Mouse (Mus musculus): Measurements from ENCODE around the gene Pdk2. TPM values are rescaled to one million over a fixed set of nuclear protein-coding genes. Genes with fewer than 3 reads are reported as not detected.
"Not testable (repeated sequence)": the region's sequence is repeated elsewhere in the genome, so short reads cannot be mapped to it uniquely, and the experiment has no call there.

Gene Pdk2
- polyA plus RNA-seq, 1 experiment from 2014 or later = 29.8 TPM

DNA sequence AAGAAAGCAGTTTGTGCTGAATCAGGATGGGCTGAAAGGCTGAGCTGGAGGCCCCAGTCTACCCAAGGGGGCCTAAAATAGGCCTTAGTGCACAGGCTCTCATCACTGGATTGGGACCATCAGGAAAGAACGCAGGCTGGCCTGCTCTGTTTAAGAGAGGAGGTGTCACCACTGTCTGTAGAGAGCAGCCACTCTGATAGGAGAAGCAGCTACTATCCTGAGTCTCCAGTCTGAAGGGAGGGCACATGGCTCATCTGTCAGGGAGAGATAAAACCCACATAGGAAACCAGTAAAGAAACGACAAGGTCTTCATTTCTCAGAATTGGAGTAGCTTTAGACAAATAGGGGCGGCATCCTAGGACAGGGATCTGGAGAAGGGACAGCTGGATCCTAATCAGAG lies 29.1 kb downstream of the Pdk2 start:
- ATAC-seq (ENCODE audit: low FRiP score, low TSS enrichment) (no peak), DNase-seq (ENCODE audit: low spot score) (no peak)
- TF ChIP-seq EP300 (optimal IDR thresholded peaks at IDR 0.05) = no peak
- no peak for TF ChIP-seq CTCF (IDR thresholded peaks at IDR 0.05; ENCODE audit: low read depth)
- peaks cover 6% of the 10 kb centered on the region; the same call in 1 of the 2 replicates for H3K4me1 ChIP-seq (replicated peaks; ENCODE audit: control insufficient read depth, insufficient read depth)
- no peaks in the 10 kb centered on the region for H3K36me3 ChIP-seq (ENCODE audit: control insufficient read depth, insufficient read depth, low read length)
- H3K27me3 ChIP-seq (ENCODE audit: control insufficient read depth, insufficient read depth, low read length) = no peaks in the 10 kb centered on the region
- no peak overlapping the region for H3K9ac ChIP-seq (ENCODE audit: low read length)
- no peaks in the 10 kb centered on the region for H3K9me3 ChIP-seq (ENCODE audit: control insufficient read depth, low read length)
- 44% methylated on average over 3 of the region's 3 CpGs for WGBS
- H3K4me2 ChIP-seq (replicated peaks; ENCODE audit: low read depth) = 0 out of 2 replicates have a peak overlapping the region, but pooled peaks have one; percentile 75
- no peak overlapping the region; the same call in 1 of the 2 replicates for H3K27ac ChIP-seq (replicated peaks)
- no peak overlapping the region for H3K4me3 ChIP-seq (ENCODE audit: low read depth, low read length)

DNA sequence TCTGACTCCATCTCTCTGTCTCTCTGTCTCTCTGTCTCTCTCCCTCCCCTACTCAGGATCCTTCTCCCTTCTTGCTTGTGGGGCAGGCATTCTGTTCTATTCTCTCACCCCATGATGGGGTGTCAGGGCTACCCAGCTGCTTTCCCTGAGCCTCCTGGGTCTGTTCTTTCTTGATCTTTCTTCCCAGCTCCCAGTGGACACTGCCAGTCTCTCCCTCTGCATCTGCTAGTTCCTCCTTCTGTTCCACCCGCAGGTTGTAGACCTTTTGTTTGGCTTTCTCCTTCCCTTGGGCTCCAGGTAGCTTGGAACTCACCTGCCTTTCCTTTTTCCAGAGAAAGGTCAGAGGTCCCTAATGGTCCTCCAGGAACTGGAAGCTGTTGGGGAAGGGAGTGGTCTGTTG lies 29.7 kb downstream of the Pdk2 start:
- no peaks in the 10 kb centered on the region for H3K27me3 ChIP-seq (ENCODE audit: control insufficient read depth, insufficient read depth, low read length)
- no peak overlapping the region for H3K9ac ChIP-seq (ENCODE audit: low read length)

DNA sequence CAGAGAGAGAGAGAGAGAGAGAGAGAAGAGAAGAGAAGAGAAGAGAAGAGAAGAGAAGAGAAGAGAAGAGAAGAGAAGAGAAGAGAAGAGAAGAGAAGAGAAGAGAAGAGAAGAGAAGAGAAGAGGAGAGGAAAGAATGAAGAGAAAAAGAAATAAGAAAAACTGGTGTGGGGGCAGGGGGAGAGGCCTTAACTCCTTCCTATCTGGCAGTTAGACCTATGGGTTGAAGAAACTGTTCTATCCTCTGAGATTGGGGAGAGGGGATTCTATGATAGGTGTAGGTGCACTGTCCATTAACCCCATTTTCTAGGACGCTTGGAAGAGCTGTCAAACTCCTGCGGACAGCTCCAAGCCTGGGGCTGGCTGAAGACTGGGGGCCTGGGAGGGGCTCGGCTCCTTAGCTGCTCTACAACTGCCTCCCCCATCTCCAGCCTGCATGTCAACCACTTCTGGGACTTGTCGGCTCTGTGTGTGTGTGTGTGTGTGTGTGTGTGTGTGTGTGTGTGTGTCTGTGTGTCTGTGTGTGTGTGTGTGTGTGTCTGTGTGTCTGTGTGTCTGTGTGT lies 30.2 kb downstream of the Pdk2 start:
- 17% methylated on average over 4 of the region's 4 CpGs for WGBS
- peaks cover 12% of the 10 kb centered on the region; the same call in 1 of the 2 replicates for H3K4me1 ChIP-seq (replicated peaks; ENCODE audit: control insufficient read depth, insufficient read depth)

More for the DNA sequence above, 29.7 kb downstream of the Pdk2 start:
- no peaks in the 10 kb centered on the region for H3K9me3 ChIP-seq (ENCODE audit: control insufficient read depth, low read length)
- peaks cover 10% of the 10 kb centered on the region; the same call in 1 of the 2 replicates for H3K4me1 ChIP-seq (replicated peaks; ENCODE audit: control insufficient read depth, insufficient read depth)
- no peak overlapping the region for H3K27ac ChIP-seq (replicated peaks)
- H3K36me3 ChIP-seq (ENCODE audit: control insufficient read depth, insufficient read depth, low read length) = no peaks in the 10 kb centered on the region
- H3K4me3 ChIP-seq (ENCODE audit: low read depth, low read length) = no peak overlapping the region
- 43% methylated on average over 1 of the region's 1 CpGs for WGBS
- DNase-seq (ENCODE audit: low spot score) = no peak
- TF ChIP-seq EP300 (optimal IDR thresholded peaks at IDR 0.05) (no peak), CTCF (IDR thresholded peaks at IDR 0.05; ENCODE audit: low read depth) (no peak)
- H3K4me2 ChIP-seq (replicated peaks; ENCODE audit: low read depth) = peak overlapping the region; percentile 75
- ATAC-seq (ENCODE audit: low FRiP score, low TSS enrichment) = no peak

DNA sequence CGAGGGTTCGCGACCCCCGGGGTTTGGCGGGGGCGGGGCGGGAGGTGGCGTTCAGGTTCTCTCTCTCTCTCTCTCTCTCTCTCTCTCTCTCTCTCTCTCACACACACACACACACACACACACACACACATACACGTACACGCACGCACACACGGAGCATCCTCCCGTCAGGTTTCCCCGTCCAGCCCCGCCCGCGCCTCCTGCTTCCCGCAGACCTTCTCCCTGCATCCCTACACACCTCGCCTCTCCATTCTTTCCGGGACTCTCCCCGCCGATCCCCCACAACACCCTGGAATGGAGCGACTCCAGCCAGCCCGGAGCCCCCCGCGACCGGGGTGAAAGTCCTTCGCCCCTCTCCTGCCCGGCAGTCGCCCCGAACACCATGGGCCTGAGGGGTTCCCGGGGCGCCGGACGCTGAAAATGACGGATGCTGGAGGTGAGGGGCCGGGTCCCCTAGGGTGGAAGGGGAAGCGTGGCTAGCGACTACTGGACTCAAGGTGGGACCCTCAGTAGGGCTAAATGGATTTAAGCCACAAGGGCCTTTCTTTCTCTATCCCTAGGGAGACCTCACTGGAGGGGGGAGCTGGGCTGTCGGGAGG lies 30.9 kb downstream of the Pdk2 start:
- no peaks in the 10 kb centered on the region for H3K27me3 ChIP-seq (ENCODE audit: control insufficient read depth, insufficient read depth, low read length)
- H3K36me3 ChIP-seq (ENCODE audit: control insufficient read depth, insufficient read depth, low read length) = peaks cover 6% of the 10 kb centered on the region
- peak overlapping the region; percentile 75 for H3K4me2 ChIP-seq (replicated peaks; ENCODE audit: low read depth)
- peaks cover 12% of the 10 kb centered on the region; the same call in 1 of the 2 replicates for H3K4me1 ChIP-seq (replicated peaks; ENCODE audit: control insufficient read depth, insufficient read depth)
- WGBS = 2% methylated on average over 35 of the region's 40 CpGs
- H3K27ac ChIP-seq (replicated peaks) = peak overlapping the region; percentile 81
- H3K4me3 ChIP-seq (ENCODE audit: low read depth, low read length) = peak overlapping the region; percentile 56
- no peaks in the 10 kb centered on the region for H3K9me3 ChIP-seq (ENCODE audit: control insufficient read depth, low read length)
- TF ChIP-seq CTCF (IDR thresholded peaks at IDR 0.05; ENCODE audit: low read depth) (no peak), EP300 (optimal IDR thresholded peaks at IDR 0.05) (no peak)
- peak overlapping the region; percentile 76 for H3K9ac ChIP-seq (ENCODE audit: low read length)
- DNase-seq (ENCODE audit: low spot score) (no peak), ATAC-seq (ENCODE audit: low FRiP score, low TSS enrichment) (no peak)

More for the DNA sequence above, 30.2 kb downstream of the Pdk2 start:
- not testable (repeated sequence) for H3K9me3 ChIP-seq (ENCODE audit: control insufficient read depth, low read length); DNase-seq (ENCODE audit: low spot score); H3K36me3 ChIP-seq (ENCODE audit: control insufficient read depth, insufficient read depth, low read length); H3K27me3 ChIP-seq (ENCODE audit: control insufficient read depth, insufficient read depth, low read length); H3K27ac ChIP-seq (replicated peaks); ATAC-seq (ENCODE audit: low FRiP score, low TSS enrichment)
- Histone ChIP-seq H3K4me3 (ENCODE audit: low read depth, low read length) (peak overlapping the region; percentile 56), H3K4me2 (replicated peaks; ENCODE audit: low read depth) (peak overlapping the region; percentile 75), H3K9ac (ENCODE audit: low read length) (peak overlapping the region; percentile 52; the same call in 1 of the 2 replicates)

DNA sequence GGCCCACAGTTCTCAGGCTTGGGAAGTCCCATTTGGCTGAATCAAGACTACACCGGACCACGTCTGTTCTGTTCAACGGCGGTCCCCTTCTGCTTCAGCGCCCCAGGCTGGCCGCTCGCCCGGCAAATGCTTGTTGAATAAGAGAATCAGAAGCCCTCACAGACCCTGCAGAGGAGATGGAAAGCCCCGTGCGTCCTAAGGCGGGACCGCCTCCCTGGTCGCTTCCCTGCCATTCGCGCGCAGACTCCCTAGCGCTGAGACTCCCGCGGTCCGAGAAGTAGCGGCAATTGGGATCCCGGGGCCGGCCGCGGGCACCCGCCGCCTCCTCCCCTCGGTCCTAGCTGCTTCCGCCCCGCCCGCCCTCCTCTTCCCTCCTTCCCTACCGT lies 31.5 kb downstream of the Pdk2 start, which contains the start of gene Samd14:
Gene Samd14 (plus strand): TSS at position 251 of the 386 bp plus-strand sequence.
- peak within 1 kb of the TSS; percentile 75 for H3K4me2 ChIP-seq (replicated peaks; ENCODE audit: low read depth)
- no peak for TF ChIP-seq CTCF (IDR thresholded peaks at IDR 0.05; ENCODE audit: low read depth)
- TF ChIP-seq EP300 (optimal IDR thresholded peaks at IDR 0.05) = no peak
- no peaks in the 10 kb centered on the region for H3K27me3 ChIP-seq (ENCODE audit: control insufficient read depth, insufficient read depth, low read length)
- no peaks in the 10 kb centered on the region for H3K9me3 ChIP-seq (ENCODE audit: control insufficient read depth, low read length)
- H3K27ac ChIP-seq (replicated peaks) = peak within 1 kb of the TSS; percentile 81
- peaks cover 12% of the 10 kb centered on the region; the same call in 1 of the 2 replicates for H3K4me1 ChIP-seq (replicated peaks; ENCODE audit: control insufficient read depth, insufficient read depth)
- H3K4me3 ChIP-seq (ENCODE audit: low read depth, low read length) = peak within 1 kb of the TSS; percentile 56
- 1% methylated on average over 26 of the region's 32 CpGs for whole genome bisulfite sequencing
- DNase-seq (ENCODE audit: low spot score) (peak; percentile 70), ATAC-seq (ENCODE audit: low FRiP score, low TSS enrichment) (peak; percentile 43)
- H3K36me3 ChIP-seq (ENCODE audit: control insufficient read depth, insufficient read depth, low read length) = peaks cover 7% of the 10 kb centered on the region
- peak within 1 kb of the TSS; percentile 76 for H3K9ac ChIP-seq (ENCODE audit: low read length)

Measured in stomach, postnatal 0 days (tissue).